Mouse (Mus musculus) lung, postnatal 10 days (tissue): ENCODE measurements around the gene Rasa2.

Experiments
- DNase-seq: peaks from one replicate; pipeline ENCODE4 v3.0.0; 2021

Rasa2 gene

GRCm38 (mm10) chr9:96638508-96638907 lies 7.1 kb upstream of the Rasa2 start:
- peak; percentile 20 for DNase-seq

DNA sequence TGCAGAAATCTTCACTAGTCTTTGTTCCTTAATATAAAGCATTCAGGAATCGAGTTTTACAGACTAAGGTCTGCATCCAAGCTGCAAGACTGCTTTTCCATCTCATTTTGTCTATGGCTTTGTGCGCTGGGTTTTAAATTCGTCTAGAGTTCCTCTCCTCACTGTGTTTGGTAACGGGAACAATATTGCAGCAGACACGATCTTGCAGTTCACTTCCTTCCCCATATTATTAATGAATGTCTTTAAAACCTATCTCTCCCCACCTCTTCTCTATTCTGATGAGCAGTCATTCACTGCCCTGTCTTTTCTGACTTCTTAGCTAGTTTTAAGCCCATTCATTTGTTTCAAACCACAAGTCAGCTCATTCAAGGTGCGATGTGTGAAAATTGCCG lies 5.7 kb upstream of the Rasa2 start:
- DNase-seq, result no peak

- no peak for DNase-seq
Observed at GRCm38 (mm10) chr9:96636423-96637156, 5.2 kb upstream of the Rasa2 start.

- DNase-seq, result no peak
Observed at GRCm38 (mm10) chr9:96635899-96636298, 4.5 kb upstream of the Rasa2 start.

DNA sequence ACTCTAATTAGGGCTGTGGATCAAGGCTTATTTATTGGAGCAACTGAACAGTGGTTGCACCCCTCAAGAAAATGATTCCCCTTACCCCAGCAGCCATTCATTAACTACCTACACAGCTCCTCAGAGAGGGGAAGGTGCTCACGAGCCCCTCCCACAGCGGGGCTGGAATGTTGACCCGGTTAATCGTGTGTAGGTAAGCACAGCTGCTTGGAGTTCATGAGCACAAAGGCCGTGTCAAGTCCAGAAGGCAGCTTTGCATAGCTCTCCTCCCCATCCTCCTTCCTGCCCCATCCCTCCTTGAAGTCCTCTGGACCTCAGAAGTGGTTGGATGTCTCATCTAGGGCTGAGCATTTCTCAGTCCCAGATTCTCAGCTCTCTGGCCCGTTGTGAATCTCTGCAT lies 3.8 kb upstream of the Rasa2 start:
- DNase-seq, result no peak

- no peak for DNase-seq
Observed at GRCm38 (mm10) chr9:96633771-96634170, 2.4 kb upstream of the Rasa2 start.

DNA sequence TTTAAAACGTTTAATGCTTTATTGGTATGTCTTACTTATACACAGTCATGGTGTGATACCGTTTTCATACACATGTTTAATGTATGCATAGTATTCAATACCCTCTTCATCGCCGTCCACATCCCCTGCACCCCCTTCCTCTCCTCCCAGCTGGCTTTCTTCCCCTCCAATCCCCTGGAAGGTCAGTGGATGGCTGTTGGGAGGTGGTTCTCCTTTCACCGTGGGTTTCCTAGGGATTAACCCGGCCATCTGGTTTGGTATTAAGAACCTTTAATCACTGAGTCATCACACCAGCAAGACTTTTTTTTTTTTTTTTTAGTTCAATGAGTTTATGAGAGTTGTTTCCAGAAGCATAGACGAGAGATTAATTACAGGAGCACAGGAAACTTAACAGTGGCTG lies 1.3 kb upstream of the Rasa2 start:
- DNase-seq, result no peak

GRCm38 (mm10) chr9:96632073-96632690 lies 765 bp upstream of the Rasa2 start:
- no peak for DNase-seq

DNA sequence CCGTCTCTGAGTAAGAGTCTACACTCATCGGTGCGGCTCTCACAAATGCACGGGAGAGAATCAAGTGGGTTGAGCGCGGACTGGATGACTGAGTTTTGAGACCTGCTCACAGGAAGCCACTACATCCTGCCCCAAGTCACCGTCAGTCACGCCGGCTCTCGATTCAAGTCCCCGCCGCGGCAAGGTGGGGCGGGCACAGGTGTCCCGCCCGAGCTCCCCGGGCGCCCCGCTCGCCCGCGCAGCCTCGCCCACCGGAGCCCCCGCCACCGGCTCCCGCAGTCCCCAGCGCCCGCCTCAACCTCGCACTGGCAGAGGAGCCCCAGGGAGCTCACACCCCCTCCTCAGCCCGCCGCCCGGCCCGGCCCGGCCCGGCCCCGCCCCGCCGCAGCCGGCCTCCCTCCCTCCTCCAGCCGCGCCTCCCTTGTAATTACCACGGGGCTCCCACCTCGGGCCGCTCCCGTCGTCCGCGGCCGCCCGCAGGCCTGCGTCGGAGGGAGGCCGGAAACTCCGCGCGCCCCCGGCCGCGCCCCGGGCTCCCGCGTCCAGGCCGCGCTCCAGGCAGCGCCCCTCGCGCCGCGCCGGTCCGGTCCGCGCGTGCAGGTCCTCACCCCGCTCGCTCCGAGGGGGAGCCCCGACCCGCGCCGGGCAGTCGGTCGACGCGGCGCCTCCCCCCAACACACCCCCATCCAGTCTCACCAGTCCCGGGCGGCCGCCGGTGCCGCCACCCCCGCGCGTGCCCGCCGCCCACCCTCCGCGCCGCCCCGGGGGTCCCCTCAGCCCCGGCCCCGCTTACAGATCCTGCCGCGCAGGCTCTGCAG lies 637 bp downstream of the Rasa2 start:
- DNase-seq, result peak; percentile 69

DNA sequence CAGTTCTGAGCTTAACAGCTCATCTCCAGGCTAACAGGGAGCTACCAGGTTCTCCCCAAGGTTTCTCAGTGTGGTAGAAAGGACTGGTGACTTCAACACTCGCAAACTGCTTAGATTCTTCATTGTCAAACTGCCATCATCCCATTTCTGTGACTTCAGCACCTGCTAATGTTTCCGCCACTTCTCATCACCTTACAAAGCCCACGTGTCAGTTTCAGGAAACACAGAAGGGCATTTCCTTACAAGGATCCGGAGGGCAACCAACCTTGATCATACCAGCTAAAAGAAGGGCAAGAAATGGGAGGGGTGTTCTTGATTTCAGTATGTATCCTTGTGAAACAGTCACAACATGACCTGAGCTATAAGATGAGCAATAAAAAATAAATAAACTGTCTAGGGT lies 2.3 kb downstream of the Rasa2 start:
- DNase-seq, result no peak

DNA sequence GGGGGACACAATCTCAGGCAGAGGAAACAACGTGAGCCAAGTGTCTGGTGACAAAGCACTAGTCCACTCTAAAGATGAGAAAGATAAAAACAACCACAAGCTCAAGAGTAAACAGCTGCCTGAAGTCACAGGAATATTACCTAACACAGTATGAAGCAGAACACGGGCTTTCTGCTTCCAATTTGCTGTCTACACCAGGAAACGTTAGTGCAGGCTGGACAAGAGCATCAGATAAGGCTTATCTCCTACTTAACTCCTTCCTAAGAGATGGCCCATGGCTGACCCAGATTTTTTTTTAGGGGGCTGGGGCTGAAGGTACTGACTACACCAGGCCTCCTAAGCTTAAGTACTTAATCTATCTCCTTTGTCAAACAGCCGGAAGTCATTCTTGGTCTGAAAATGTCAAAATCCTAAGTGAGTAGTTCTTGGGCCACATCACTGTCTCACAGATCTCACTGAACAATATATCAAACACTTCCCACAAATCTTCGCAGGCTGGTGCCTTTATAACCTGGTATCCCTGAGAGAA lies 3.8 kb downstream of the Rasa2 start:
- no peak for DNase-seq

DNA sequence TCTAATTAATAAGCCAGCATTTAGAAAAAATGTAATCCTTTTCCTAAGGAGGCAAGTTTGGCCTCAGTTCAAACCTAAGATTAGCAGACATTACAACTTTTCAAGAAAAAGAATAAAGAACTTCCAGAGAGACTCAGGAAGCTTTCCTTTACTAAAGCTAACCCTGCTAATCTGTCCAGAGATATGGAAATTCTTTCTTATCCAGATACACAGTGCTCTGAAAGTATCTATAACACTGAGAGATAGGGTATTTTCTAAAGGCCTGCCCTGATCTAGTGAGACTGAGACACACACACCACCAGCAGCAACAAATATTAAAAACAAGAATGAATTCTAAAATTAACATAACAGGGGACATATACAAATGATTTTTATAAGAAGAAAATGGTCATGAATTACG lies 4.4 kb downstream of the Rasa2 start:
- no peak for DNase-seq

DNA sequence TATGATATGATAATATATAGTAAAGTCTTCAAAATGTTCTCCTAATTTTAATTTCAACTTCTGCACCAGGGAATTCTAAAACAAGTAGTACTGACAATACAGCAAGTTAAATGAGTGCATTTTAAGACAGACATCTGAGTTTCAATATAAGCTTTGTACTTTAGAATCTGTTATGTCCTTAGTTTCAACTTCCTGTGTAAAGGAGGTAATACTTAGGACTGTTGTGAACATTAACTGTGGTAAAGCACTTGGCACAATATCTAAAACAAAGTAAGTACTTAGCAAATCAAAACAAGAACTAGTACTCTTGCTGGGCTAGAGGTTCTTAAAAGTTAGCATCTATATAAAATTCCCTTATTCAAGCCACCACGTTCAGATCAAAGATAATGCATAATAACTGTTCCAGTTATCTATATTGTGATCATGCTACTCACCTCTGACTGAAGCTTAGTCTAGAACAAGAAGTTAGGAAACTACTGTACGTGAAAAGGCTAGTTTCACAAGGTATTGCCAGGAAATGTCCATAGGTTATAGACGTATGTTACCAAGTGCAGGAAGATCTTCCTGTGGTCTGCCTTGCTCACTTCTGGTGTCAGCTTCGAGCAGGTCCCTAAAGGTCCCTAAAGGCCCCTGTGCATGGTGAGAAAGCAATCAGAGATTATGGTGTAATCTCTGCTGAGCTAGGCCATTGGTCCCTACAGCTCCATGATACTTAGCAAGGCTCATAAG lies 12.8 kb downstream of the Rasa2 start:
- no peak for DNase-seq

DNA sequence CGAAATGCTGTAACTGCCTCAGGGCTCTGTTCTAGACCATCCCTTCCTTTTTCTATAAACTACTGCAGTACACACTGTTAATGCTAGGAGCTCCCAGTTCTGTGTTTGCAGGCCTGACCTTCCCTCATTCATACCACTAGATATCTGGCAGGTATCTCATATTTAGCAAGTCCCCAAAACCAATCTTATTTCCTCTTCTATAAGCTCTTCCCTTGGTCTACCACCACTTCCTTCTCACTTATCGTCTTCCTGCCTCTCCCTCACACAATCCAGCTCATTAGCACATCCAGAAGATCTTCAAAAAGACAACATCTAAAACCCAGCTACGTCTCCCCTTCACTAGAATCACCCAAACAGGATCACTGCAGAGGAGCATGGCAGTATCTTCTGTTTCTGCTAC lies 19.1 kb downstream of the Rasa2 start:
- DNase-seq, result no peak

- no peak for DNase-seq
Observed at GRCm38 (mm10) chr9:96611693-96612293, 19.6 kb downstream of the Rasa2 start.

DNA sequence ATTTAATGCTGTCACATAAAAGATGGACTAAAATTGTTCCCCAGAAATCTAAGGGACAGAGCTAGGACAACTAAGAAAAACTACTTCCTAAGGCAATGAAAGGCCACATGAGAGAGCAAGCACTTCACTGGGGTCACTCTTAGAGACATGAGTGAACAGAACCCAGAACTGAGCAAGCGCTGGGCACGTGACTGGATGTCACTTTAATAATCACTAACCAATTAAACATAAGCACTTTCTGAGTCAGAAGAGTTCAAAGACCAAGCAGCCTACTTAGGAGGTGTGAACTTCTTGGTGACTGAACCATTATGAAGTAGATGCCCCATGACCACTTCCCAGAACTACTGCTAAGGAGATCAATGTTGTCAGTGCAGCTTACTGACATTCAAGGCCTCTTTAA lies 20.6 kb downstream of the Rasa2 start:
- DNase-seq, result no peak

DNA sequence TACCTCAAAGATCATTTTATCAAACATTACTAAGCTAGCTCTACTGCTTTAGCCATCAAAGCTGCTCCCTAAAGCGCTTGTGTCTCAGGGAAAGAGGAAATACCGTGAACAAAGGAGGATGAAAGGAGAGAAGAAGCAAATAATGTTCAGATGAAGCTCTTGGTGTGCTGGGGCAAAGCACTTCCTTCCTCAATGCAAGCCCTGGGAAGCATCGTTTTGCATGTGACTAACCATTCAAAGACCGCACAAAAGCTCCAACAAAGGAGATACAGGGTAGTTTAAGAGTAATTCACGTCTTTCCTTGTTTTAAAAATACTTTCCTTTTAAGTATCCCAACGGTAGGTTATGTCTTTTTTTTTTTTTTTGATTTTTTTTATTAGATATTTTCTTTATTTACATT lies 28.0 kb downstream of the Rasa2 start:
- no peak for DNase-seq

GRCm38 (mm10) chr9:96597899-96598298 lies 33.5 kb downstream of the Rasa2 start:
- DNase-seq, result no peak

DNA sequence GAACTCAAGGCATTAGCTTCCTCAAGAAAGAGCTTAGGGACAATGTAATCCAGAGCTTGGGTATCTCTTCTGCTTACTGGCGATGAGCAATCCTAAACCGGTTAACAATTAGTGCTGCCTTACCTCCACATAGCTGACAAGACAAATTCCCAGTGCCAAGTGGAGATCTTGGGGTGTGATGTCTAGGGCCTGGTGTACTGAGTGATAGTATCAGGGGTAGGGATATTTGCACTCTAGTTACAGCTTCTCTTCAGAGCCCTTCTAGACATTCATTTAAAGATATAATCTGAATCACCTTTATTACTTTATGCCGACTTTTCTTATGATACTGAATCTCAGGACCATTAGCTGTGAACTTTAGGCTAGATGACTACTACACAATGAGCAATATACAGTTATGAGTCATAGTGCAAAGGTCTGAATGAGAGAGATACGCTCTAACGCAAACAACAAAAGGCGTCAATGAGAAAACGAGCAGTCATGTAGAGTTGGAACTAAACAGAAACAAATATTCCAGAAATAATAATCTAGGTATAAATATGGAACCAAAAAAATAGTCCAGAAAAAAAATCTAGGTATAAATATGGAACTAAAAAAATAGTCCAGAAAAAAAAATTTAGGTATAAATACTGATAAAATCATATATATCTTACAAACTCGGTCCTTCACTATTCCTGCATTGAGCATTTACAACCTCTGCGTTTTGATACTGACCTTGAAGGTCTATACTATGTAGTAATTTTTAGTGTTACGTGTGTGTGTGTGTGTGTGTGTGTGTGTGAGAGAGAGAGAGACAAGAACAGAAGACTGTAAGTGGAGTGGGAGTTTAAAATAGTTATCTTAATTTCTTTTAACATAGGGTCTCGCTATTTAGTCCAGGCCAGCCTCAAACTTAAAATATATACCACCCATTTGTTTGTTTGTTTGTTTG lies 38.5 kb downstream of the Rasa2 start:
- no peak for DNase-seq

DNA sequence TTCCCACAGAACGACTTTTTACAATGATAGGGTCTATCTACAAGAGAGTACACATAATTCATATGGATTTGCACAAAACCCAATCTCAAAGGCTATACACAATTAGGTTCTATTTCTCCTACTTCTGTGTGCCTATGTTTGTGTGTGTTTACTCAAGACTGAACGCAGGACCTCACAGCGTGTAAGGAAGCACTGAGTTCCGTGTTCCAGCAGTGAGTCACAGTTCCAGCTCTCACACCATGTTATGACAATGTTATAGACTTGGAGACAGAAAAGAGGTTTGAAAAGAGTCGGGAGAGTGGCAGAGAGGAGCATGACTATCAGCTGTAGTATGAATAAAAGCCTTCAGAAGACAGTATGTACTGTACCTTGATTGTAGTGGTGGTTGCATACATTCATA lies 42.1 kb downstream of the Rasa2 start:
- no peak for DNase-seq

DNA sequence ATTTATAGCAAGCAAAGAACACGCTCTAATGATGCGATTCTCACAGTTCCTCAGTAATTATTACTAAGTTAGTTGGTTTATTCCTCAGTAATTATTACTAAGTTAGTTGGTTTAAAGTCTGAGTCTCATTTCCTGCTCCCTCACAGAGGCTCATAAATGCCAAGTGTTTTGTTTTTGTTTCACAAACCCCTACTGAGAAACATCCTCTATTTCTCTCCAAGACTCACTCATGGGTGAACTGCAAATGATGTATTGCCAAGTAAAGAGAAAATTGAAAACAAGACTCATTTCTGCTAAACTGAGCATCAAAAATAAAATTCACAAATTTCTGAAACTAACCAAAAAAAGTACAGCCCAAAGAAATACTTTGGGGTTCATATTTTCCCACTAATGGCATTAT lies 47.9 kb downstream of the Rasa2 start:
- DNase-seq, result no peak

GRCm38 (mm10) chr9:96583076-96583475 lies 48.3 kb downstream of the Rasa2 start:
- no peak for DNase-seq
